Mouse (Mus musculus) right cerebral cortex, postnatal 10 days (tissue): ENCODE results near the gene Ndufaf8.
A peak's percentile ranks its signal among the peaks of the same experiment; 100 is the strongest.

Experiments used
- DNase-seq, 2 experiments: peaks; one replicate each; pipeline ENCODE4 v3.0.0; 2021; ENCODE audit warnings: low spot score in 2 of 2

Gene Ndufaf8

GRCm38 (mm10) chr11:120134148-120134547 is 35.4 kb downstream of the Ndufaf8 start:
- DNase-seq = no peak

- DNase-seq = no peak
Observed at GRCm38 (mm10) chr11:120134847-120135530, 36.3 kb downstream of the Ndufaf8 start.

GRCm38 (mm10) chr11:120136195-120136594 is 37.5 kb downstream of the Ndufaf8 start:
- no peak for DNase-seq

GRCm38 (mm10) chr11:120136796-120137624 is 38.3 kb downstream of the Ndufaf8 start:
- DNase-seq = peak; percentile 70 to 79

- no peak for DNase-seq
Observed at GRCm38 (mm10) chr11:120137625-120138004, 38.9 kb downstream of the Ndufaf8 start.

GRCm38 (mm10) chr11:120139309-120139731 is 40.6 kb downstream of the Ndufaf8 start:
- no peak for DNase-seq

GRCm38 (mm10) chr11:120140255-120140654 is 41.5 kb downstream of the Ndufaf8 start:
- DNase-seq = no peak

- peak; percentile 67 to 81 for DNase-seq
Observed at GRCm38 (mm10) chr11:120142601-120143051, 43.9 kb downstream of the Ndufaf8 start.

- DNase-seq = no peak
Observed at GRCm38 (mm10) chr11:120143708-120144497, 45.2 kb downstream of the Ndufaf8 start.

GRCm38 (mm10) chr11:120148201-120148855 is 49.6 kb downstream of the Ndufaf8 start:
- DNase-seq = no peak

GRCm38 (mm10) chr11:120149510-120150200 is 50.9 kb downstream of the Ndufaf8 start:
- no peak for DNase-seq
